In genomic region chr10:52423097-52423496, GRCm38 (mm10) we compare ENCODE assay signal across 11 mouse cellular contexts. TPM values are rescaled to one million over a fixed set of nuclear protein-coding genes. Genes with fewer than 3 reads are reported as not detected.
DNase-seq lines count a peak whose midpoint lies in the region; ATAC-seq and TF ChIP-seq lines count a peak whose summit lies in the region.
"Had no signal": no experiment of that assay in that cellular context is flagged by ENCODE, and none has a peak within 500 bp of the region (broad histone marks: within the 10 kb centered on the region; RNA-seq: fewer than 3 reads in every experiment).

No protein-coding gene starts in this region.

- H3K4me2 ChIP-seq in kidney, postnatal 0 days (ENCODE audit: low read length), result no peak overlapping the region
- H3K4me2 ChIP-seq in kidney, embryonic 16.5 days (replicated peaks; ENCODE audit: low read depth, low read length), result no peak overlapping the region
- no peak overlapping the region for H3K4me2 ChIP-seq in forebrain, embryonic 13.5 days
- H3K4me2 ChIP-seq: limb, embryonic 13.5 days had no signal

- H3K27me3 ChIP-seq in kidney, postnatal 0 days (ENCODE audit: insufficient read depth, low read length), result no peaks in the 10 kb centered on the region
- no peaks in the 10 kb centered on the region for H3K27me3 ChIP-seq in kidney, embryonic 16.5 days (ENCODE audit: insufficient read depth, low read length)
- no peaks in the 10 kb centered on the region for H3K27me3 ChIP-seq in Patski
- H3K27me3 ChIP-seq in forebrain, embryonic 13.5 days, result no peaks in the 10 kb centered on the region
- H3K27me3 ChIP-seq: limb, embryonic 13.5 days had no signal

- H3K9me3 ChIP-seq in kidney, postnatal 0 days (replicated peaks; ENCODE audit: low read length), result no peaks in the 10 kb centered on the region
- H3K9me3 ChIP-seq in kidney, embryonic 16.5 days (ENCODE audit: low read length), result no peaks in the 10 kb centered on the region
- no peaks in the 10 kb centered on the region for H3K9me3 ChIP-seq in forebrain, embryonic 13.5 days (replicated peaks)
- H3K9me3 ChIP-seq: limb, embryonic 13.5 days had no signal

- ATAC-seq in kidney, postnatal 0 days (replicated peaks; ENCODE audit: low FRiP score, low read depth), result no peak
- ATAC-seq in kidney, embryonic 16.5 days (ENCODE audit: low FRiP score, low TSS enrichment), result no peak
- no peak for ATAC-seq in Patski
- ATAC-seq in forebrain, embryonic 13.5 days, result no peak
- no peak for ATAC-seq in cerebellum, adult (ENCODE audit: insufficient number of reproducible peaks, low FRiP score, low TSS enrichment)

- H3K4me3 ChIP-seq in kidney, postnatal 0 days (replicated peaks; ENCODE audit: low read depth, low read length), result no peak overlapping the region
- no peak overlapping the region for H3K4me3 ChIP-seq in kidney, embryonic 16.5 days (ENCODE audit: low read length)
- H3K4me3 ChIP-seq in forebrain, embryonic 13.5 days, result no peak overlapping the region
- H3K4me3 ChIP-seq: limb, embryonic 13.5 days had no signal

- no peak overlapping the region for H3K27ac ChIP-seq in kidney, postnatal 0 days
- no peak overlapping the region for H3K27ac ChIP-seq in kidney, embryonic 16.5 days (ENCODE audit: low read length)
- H3K27ac ChIP-seq in forebrain, embryonic 13.5 days, result no peak overlapping the region
- H3K27ac ChIP-seq: limb, embryonic 13.5 days had no signal

- 89% methylated on average over 2 of the region's 2 CpGs for WGBS in kidney, postnatal 0 days
- 90% methylated on average over 2 of the region's 2 CpGs for WGBS in kidney, embryonic 16.5 days
- 81% methylated on average over 2 of the region's 2 CpGs for WGBS in forebrain, embryonic 13.5 days

- CTCF ChIA-PET in Patski (lab: Charles Lee), result interaction anchor here (1.1 to 1.4 kb wide), 4 partner anchors 10 to 17 kb away, joined by 3 read pairs; no protein-coding TSS in a partner anchor

- peak; percentile 54 for TF ChIP-seq CTCF in kidney, postnatal 0 days (IDR thresholded peaks at IDR 0.05; ENCODE audit: low read depth)
- peak; percentile 47 for TF ChIP-seq CTCF in Patski (IDR thresholded peaks at IDR 0.05)

- no peak overlapping the region for H3K9ac ChIP-seq in kidney, postnatal 0 days (ENCODE audit: low read depth, low read length)
- H3K9ac ChIP-seq in kidney, embryonic 16.5 days (replicated peaks; ENCODE audit: low read length), result no peak overlapping the region
- H3K9ac ChIP-seq in forebrain, embryonic 13.5 days, result no peak overlapping the region
- H3K9ac ChIP-seq: limb, embryonic 13.5 days had no signal

- POLR2A ChIA-PET in Patski (lab: Charles Lee), result no interaction called here

- DNase-seq in kidney, postnatal 0 days (ENCODE audit: low spot score), result no peak
- peak; percentile 14 for DNase-seq in CD4-positive helper T cell, adult 2 months (ENCODE audit: low read depth, low spot score)
- no peak for DNase-seq in Patski (ENCODE audit: low read depth, low spot score)
- DNase-seq in lung, postnatal 14 days, result peak; percentile 8
- DNase-seq in c-Kit-positive CD71-positive TER-119-positive erythroid progenitor cells, embryonic 14.5 days (ENCODE audit: low spot score), result no peak
- DNase-seq: adrenal gland, postnatal 25 days; heart, postnatal 36 days had no signal

- no peaks in the 10 kb centered on the region; the same call in 1 of the 2 replicates for H3K4me1 ChIP-seq in kidney, postnatal 0 days (replicated peaks; ENCODE audit: insufficient read depth, low read length)
- peaks cover 32% of the 10 kb centered on the region for H3K4me1 ChIP-seq in kidney, embryonic 16.5 days (ENCODE audit: insufficient read depth, low read length)
- peaks cover 42% of the 10 kb centered on the region for H3K4me1 ChIP-seq in forebrain, embryonic 13.5 days

- in situ Hi-C loops in Patski (cut with MboI; ENCODE audit: low pct_unique_long_range_greater_than_20kb), result loop anchor here (25.0 kb wide), 1 partner anchor 889 kb away; no protein-coding TSS in a partner anchor

- H3K36me3 ChIP-seq in kidney, postnatal 0 days (ENCODE audit: insufficient read depth, low read length), result no peaks in the 10 kb centered on the region
- 0 out of 2 replicates have a peak, but pooled peaks cover 3% of the 10 kb centered on the region for H3K36me3 ChIP-seq in kidney, embryonic 16.5 days (ENCODE audit: insufficient read depth, low read length)
- no peaks in the 10 kb centered on the region for H3K36me3 ChIP-seq in forebrain, embryonic 13.5 days (ENCODE audit: poor library complexity, severe bottlenecking)

RNA-seq across cellular contexts. Expression of gene Nus1, which starts 5.8 kb away (rescaled TPM):
- 24.0 and 24.1 TPM in 2 replicates for polyA plus RNA-seq in kidney, postnatal 0 days (2015; fragmentation: Nextera tagmentation; extraction: Ambion mirVana)
- polyA plus RNA-seq in kidney, embryonic 16.5 days (2015; fragmentation: Nextera tagmentation; extraction: Ambion mirVana), result 15.8 and 16.1 TPM in 2 replicates
- polyA plus RNA-seq in Patski (2021), result 58.2 TPM
- 13.7 and 14.4 TPM in 2 replicates for polyA plus RNA-seq in forebrain, embryonic 13.5 days (2015; fragmentation: Nextera tagmentation; extraction: Ambion mirVana)

RNA-seq across cellular contexts. Expression of gene Nepn, which starts 34.3 kb away (rescaled TPM):
- polyA plus RNA-seq in kidney, postnatal 0 days (2015; fragmentation: Nextera tagmentation; extraction: Ambion mirVana), result 2.1 and 2.4 TPM in 2 replicates
- polyA plus RNA-seq in kidney, embryonic 16.5 days (2015; fragmentation: Nextera tagmentation; extraction: Ambion mirVana), result 0.15 and 0.35 TPM in 2 replicates
- not detected for polyA plus RNA-seq in Patski (2021)
- polyA plus RNA-seq in forebrain, embryonic 13.5 days (2015; fragmentation: Nextera tagmentation; extraction: Ambion mirVana), result not detected in 2 replicates

RNA-seq across cellular contexts. Expression of gene Gopc, which starts 41.2 kb away (rescaled TPM):
- 18.5 and 18.8 TPM in 2 replicates for polyA plus RNA-seq in kidney, postnatal 0 days (2015; fragmentation: Nextera tagmentation; extraction: Ambion mirVana)
- polyA plus RNA-seq in kidney, embryonic 16.5 days (2015; fragmentation: Nextera tagmentation; extraction: Ambion mirVana), result 21.4 and 22.2 TPM in 2 replicates
- polyA plus RNA-seq in Patski (2021), result 26.2 TPM
- polyA plus RNA-seq in forebrain, embryonic 13.5 days (2015; fragmentation: Nextera tagmentation; extraction: Ambion mirVana), result 18.4 and 20.0 TPM in 2 replicates

Comparison
In these comparisons a context has a peak if more than half of its experiments do, and no peak if none do; other contexts are left out.
1. DNase-seq: peak in CD4-positive helper T cell, adult 2 months (single experiment) and lung, postnatal 14 days (single experiment); none in kidney, postnatal 0 days (single experiment), Patski (single experiment) and c-Kit-positive CD71-positive TER-119-positive erythroid progenitor cells, embryonic 14.5 days (single experiment).